Mouse (Mus musculus): ENCODE data around the gene Cyp4f39.
"Not testable (repeated sequence)": the region's sequence is repeated elsewhere in the genome, so short reads cannot be mapped to it uniquely, and the experiment has no call there.

Cyp4f39 gene

DNA sequence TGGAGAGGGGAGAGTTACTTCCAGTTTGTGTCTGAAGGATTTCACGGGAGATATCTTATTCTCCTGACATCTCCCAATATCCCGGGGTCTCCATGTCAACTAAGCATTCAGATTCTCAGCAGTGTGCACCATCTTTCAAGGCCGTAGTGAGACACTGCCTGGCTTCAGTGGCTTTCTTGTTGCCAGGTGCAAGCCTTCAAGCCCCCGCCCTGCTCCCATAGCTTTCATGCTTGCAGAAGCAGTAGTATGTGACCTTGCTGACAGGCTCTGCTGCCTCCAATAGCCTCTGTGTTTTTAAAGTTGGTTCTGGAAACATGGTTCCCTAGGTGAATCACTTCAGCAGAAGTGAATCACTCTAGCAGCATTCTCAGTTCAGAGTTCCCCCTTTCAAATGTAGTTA lies 79.8 kb downstream of the Cyp4f39 start:
- not testable (repeated sequence) for DNase-seq

DNA sequence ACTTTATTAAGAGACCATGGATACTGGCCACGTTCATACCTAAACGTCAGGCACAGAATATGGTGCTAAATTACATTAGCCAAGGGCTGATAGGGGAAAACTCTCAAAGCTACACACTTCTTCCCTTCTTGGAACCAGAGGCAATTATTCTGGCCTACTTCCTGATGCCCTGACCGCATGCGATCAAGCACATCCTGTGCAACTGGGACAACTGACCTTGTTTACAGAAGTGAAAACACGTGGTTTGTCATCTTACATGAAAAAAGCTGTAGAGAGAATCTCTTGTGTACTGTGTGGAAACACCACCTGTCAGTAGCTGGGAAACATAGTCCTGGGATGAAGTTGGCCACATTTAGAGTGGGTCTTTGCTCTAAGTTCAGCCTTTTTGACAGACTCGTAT lies 81.5 kb downstream of the Cyp4f39 start:
- DNase-seq = no peak

DNA sequence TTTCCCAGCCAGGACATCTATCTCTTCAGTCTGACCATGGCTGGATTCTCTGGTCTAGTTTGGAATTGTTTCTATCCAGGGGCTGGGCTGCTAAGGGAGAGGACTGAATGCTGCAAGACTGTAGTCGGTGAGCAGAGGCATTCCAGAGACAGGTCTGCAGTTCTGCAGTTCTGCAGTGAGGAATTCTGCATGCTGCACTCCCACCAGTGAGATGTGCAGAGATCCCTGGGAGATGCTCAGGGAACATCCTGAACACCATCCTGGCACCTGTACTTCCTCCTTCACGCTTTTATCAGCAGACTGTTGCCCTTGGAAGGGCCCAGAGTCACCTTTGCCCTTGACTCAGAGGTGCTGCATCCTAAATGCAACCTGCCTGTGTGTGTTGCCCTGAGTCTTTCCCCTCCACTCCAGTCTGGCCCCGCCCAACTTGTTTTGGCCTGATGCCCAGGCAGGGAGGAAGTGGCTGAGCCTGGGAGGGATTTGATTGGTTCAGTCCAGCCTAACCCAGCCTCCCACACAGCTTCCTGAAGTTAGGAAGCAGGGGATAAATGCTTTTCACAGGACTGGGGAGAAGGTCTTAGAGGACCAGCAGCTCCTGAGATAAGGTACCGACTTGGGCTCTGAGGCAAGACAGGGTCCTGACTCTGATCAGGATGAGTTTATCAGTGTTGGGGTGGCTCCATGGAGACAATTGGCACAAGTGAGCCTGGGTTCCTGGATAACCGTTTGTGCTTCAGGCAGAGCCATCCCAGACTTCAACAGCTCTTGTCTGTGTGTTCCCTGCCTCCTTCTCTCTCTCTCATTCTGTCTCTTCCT lies 83.7 kb downstream of the Cyp4f39 start, which contains the start of gene Cyp4f16:
TSS of gene Cyp4f16 (plus strand) at position 508 of the 816 bp plus-strand sequence.
- peak; percentile 59 to 75 for DNase-seq

DNA sequence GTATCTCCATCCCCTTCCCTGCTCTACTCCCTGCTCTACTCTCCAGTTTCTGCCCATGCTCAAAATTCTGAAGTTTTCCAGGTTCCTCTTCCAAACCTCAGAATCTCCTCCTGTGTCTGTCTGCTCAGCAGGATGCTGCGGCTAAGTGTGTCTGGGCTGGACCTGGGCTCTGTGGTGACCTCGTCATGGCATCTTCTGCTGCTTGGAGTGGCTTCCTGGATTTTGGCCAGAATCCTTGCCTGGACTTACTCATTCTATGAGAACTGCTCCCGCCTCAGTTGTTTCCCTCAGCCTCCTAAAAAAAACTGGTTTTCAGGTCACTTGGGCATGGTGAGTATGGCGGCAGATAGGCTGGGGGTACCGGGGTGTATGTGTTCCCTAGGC lies 84.3 kb downstream of the Cyp4f39 start:
- no peak for DNase-seq

Data from spleen, adult 18-20 months (tissue).